In genomic region chr16:84838576-84838975, GRCm38 (mm10) we compare ENCODE assay signal across 19 mouse cellular contexts. TPM values are rescaled to one million over a fixed set of nuclear protein-coding genes. Genes with fewer than 3 reads are reported as not detected.
DNase-seq lines count a peak whose midpoint lies in the region; ATAC-seq lines count a peak whose summit lies in the region.
"Had no signal": no experiment of that assay in that cellular context is flagged by ENCODE, and none has a peak within 500 bp of the region (broad histone marks: within the 10 kb centered on the region; RNA-seq: fewer than 3 reads in every experiment).

No protein-coding gene starts in this region.

- DNase-seq in 416B (ENCODE audit: low read depth) (peak; percentile 28), NIH3T3 (ENCODE audit: low read depth) (peak; percentile 8), ZHBTc4 (ENCODE audit: low read depth, low spot score) (peak; percentile 51)
- no peak for DNase-seq in kidney, adult 11 months
- DNase-seq: adrenal gland, adult 8-10 months; adrenal gland, postnatal 14 days; adrenal gland, postnatal 36 days; cerebellum, adult 11-12 months; cerebellum, adult 2 months; cerebellum, adult 9-10 months; cerebellum, postnatal 10 days; cerebellum, postnatal 25 days; forebrain, postnatal 0 days had no signal

- ATAC-seq in monocyte, adult 5-6 weeks (replicated peaks; ENCODE audit: insufficient number of reproducible peaks, low FRiP score, low TSS enrichment, poor library complexity, severe bottlenecking) = no peak
- ATAC-seq in CD4-positive, CD25-positive, alpha-beta regulatory T cell, adult 4 months = no peak
- ATAC-seq: activated CD4-positive, CD25-positive, alpha-beta regulatory T cell, adult 4 months; forebrain, embryonic 13.5 days; forebrain, embryonic 15.5 days; forebrain, postnatal 0 days; Patski had no signal

RNA-seq across cellular contexts. Expression of gene Atp5j, which starts 3.2 kb away (rescaled TPM):
- 124 to 198 TPM (median 161 TPM) in 3 replicates for total RNA-seq in monocyte, adult 5-6 weeks (2017)
- 100 to 1,000 TPM; 385 to 522 TPM for polyA plus RNA-seq in CD4-positive, CD25-positive, alpha-beta regulatory T cell, adult 4 months (2017; shearing (Covaris generic))

RNA-seq across cellular contexts. Expression of gene Gabpa, which starts 3.9 kb away (rescaled TPM):
- total RNA-seq in monocyte, adult 5-6 weeks (2017) = 75.5 to 102 TPM (median 84.3 TPM) in 3 replicates
- 10 to 100 TPM; 18.1 to 19.2 TPM for polyA plus RNA-seq in CD4-positive, CD25-positive, alpha-beta regulatory T cell, adult 4 months (2017; shearing (Covaris generic))
